Mouse (Mus musculus): ENCODE measurements around the gene B3gnt4. TPM values are rescaled to one million over a fixed set of nuclear protein-coding genes. Genes with fewer than 3 reads are reported as not detected.

Gene B3gnt4
- 1.7 and 2.0 TPM in 2 replicates for polyA plus RNA-seq (2015; fragmentation: Nextera tagmentation; extraction: Ambion mirVana)

DNA sequence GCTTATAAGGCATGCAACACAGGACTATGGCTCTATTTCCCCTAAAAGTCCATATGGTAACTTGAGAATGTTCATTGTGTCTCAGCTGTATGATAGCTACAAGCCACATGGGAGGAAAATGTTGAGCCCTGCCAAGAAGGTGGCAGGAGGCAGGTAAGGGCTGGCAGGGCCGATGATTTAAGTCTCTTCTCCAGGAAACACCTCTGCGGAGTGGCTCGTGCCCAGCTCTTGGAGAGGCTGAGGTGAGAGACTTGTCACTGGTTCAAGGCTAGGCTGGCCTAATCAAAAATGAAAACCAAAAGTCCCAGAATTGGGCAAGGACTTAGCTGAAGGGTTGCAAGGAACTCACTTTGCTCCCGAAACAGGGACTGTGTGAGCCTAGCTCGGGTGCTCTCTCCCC lies at the start of gene B3gnt4:
Gene B3gnt4, plus strand, starts transcription at position 301 of the 400 bp plus-strand sequence.
- Histone ChIP-seq H3K4me3 (peak within 1 kb of the TSS; percentile 65), H3K27me3 (no peaks in the 10 kb centered on the region), H3K9me3 (replicated peaks) (no peaks in the 10 kb centered on the region), H3K9ac (0 out of 2 replicates have a peak within 1 kb of the TSS, but pooled peaks have one; percentile 5), H3K4me2 (peak within 1 kb of the TSS; percentile 86), H3K36me3 (ENCODE audit: poor library complexity, severe bottlenecking) (peaks cover 40% of the 10 kb centered on the region), H3K4me1 (peaks cover 17% of the 10 kb centered on the region), H3K27ac (no peak within 1 kb of the TSS; the same call in 1 of the 2 replicates)
- WGBS, result 92% methylated on average over 5 of the region's 5 CpGs
- no peak for ATAC-seq

DNA sequence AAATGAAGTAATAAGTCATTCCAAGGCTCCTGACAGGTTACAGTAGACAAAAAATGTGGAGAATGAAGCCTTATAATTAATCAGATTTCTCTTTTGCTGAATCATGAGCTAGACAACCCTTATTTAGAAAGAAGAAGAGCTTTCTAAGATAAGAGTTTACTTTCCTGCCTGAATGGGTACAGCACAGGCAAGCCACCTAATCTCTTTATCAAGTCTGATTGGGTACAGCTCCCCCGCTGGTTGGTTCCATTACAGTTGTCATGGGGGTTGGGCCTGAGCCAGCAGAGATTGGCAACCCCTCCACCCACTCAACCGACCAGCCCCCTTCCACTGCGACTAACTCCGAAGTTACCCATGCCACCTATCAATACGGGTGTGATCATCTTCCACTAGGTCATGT lies 48.8 kb upstream of the B3gnt4 start:
- WGBS, result 54% methylated on average over 5 of the region's 5 CpGs
- no peak overlapping the region for H3K9ac ChIP-seq
- no peaks in the 10 kb centered on the region for H3K27me3 ChIP-seq
- H3K36me3 ChIP-seq (ENCODE audit: poor library complexity, severe bottlenecking), result peaks cover 17% of the 10 kb centered on the region
- no peaks in the 10 kb centered on the region for H3K4me1 ChIP-seq
- H3K27ac ChIP-seq, result no peak overlapping the region
- no peaks in the 10 kb centered on the region for H3K9me3 ChIP-seq (replicated peaks)
- no peak for ATAC-seq
- H3K4me2 ChIP-seq, result no peak overlapping the region
- no peak overlapping the region for H3K4me3 ChIP-seq

DNA sequence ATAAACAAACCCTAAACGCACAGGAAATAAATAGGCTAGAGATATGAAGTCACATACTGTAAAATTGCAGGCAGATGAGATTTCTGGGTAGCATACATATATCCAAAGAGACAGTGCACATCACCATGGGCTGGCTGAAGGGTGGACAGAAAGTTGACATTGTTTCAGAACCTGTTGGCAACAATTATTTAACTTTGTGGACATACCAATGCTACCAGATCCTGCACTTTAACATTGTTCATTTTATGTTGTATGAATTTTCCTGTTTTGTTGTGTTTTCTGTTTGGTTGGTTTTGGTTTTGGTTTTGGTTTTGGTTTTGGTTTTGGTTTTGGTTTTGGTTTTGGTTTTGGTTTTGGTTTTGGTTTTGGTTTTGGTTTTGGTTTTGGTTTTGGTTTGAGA lies 45.6 kb upstream of the B3gnt4 start:
- H3K9ac ChIP-seq, result no peak overlapping the region
- H3K9me3 ChIP-seq (replicated peaks), result no peaks in the 10 kb centered on the region
- H3K27ac ChIP-seq, result no peak overlapping the region
- ATAC-seq, result no peak
- H3K4me1 ChIP-seq, result no peaks in the 10 kb centered on the region
- 84% methylated on average over 1 of the region's 1 CpGs for WGBS
- no peak overlapping the region for H3K4me3 ChIP-seq
- no peak overlapping the region for H3K4me2 ChIP-seq
- no peaks in the 10 kb centered on the region for H3K27me3 ChIP-seq
- no peaks in the 10 kb centered on the region for H3K36me3 ChIP-seq (ENCODE audit: poor library complexity, severe bottlenecking)

DNA sequence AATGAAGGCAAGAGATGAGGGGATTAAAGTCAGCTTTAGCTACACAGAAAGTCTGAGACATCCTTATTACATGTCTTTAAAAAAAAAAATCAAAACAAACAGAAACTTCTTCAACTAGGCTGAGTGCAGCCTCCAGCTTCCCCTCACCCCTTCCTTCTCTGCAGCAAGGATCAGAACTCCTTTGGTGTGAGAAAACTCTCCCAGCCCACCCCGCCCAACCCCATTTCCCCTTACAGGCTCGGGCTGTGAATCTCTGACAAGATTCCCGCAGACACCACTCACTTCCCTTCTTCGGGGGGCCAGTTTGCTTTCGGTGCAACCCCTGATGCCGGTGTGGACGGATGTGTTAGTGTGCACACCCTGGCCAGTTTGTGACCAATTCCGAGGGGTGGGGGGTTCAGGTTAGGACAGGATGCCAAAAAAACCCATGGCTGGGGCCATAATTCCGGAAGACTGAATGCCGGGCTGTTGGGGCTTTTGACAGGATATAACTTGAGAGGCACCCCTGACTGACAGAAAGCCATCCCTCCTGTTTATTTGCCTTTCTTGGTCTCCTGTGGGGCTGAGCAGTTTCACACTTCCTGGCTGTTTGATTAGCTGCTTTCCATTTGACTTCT lies 39.4 kb upstream of the B3gnt4 start:
- Histone ChIP-seq H3K9ac (no peak overlapping the region), H3K27me3 (no peaks in the 10 kb centered on the region), H3K9me3 (replicated peaks) (no peaks in the 10 kb centered on the region), H3K4me2 (no peak overlapping the region), H3K27ac (no peak overlapping the region), H3K36me3 (ENCODE audit: poor library complexity, severe bottlenecking) (no peaks in the 10 kb centered on the region), H3K4me1 (no peaks in the 10 kb centered on the region), H3K4me3 (no peak overlapping the region)
- ATAC-seq, result no peak
- 74% methylated on average over 10 of the region's 10 CpGs for WGBS

DNA sequence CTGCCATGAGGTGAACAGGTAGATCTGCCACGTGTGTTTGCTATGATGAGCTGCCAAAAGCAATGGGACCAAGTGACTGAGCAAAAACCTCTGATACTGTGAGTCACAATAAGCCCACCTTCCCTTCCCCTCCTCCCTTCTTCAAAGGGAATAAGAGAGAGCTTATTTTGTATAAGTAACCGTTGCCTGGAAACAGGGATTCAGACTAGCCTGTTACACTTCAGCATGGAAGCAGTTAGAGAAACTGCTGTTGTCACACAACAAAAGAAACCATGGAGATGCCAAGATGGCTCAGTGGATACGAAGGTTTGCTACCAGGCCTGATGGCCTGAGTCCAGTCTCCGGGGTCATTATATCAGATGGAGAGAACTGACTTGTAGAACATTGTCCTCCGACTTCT lies 36.4 kb upstream of the B3gnt4 start:
- no peak for ATAC-seq
- Histone ChIP-seq H3K9ac (no peak overlapping the region), H3K4me1 (no peaks in the 10 kb centered on the region), H3K27me3 (no peaks in the 10 kb centered on the region), H3K36me3 (ENCODE audit: poor library complexity, severe bottlenecking) (no peaks in the 10 kb centered on the region), H3K27ac (no peak overlapping the region), H3K4me3 (no peak overlapping the region), H3K9me3 (replicated peaks) (no peaks in the 10 kb centered on the region), H3K4me2 (no peak overlapping the region)
- 57% methylated on average over 5 of the region's 5 CpGs for WGBS

DNA sequence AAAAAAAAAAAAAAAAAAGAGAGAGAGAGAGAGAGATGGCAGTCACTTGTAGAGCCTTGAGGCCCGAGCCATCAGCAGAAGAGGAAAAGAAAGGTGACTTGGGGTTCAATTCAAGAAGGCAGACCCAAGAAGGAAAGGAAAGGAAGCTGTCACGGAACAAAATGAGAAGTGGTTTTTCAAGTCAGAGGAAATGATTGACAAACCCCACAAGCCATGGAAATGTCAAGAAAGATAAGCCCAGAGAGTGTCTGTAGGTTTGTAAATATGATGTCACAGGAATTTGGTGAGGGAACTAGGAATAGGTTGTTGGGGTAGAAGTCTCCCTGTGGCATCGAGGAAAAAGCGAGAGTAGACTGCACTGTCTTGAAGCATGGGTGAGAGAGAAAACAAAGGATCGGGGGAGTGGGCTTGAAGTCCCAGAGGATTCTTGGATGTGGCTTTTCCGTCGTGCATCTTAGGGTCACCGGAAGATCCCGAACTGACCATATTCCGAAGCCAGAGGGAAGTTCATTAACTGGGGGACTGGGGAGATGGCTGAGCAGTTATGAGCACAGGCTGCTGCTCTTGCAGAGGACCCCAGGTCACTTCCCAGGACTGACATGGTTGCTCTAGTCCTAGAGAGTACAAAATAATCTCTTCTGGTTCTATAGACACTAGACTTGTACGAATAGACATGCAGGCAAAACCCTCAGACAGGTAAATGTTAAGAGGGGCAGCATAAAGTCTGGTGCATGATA lies 22.4 kb upstream of the B3gnt4 start:
- no peaks in the 10 kb centered on the region for H3K36me3 ChIP-seq (ENCODE audit: poor library complexity, severe bottlenecking)
- 87% methylated on average over 11 of the region's 11 CpGs for WGBS

GRCm38 (mm10) chr5:123489112-123489785 lies 21.0 kb upstream of the B3gnt4 start, which contains the start of the genes Lrrc43 and Il31:
TSS of gene Lrrc43 (plus strand) at chr5:123489305.
TSS of gene Il31 (minus strand) at chr5:123489489.
- Histone ChIP-seq H3K9ac (peak within 1 kb of the TSS; percentile 46; the same call in 1 of the 2 replicates), H3K4me1 (peaks cover 10% of the 10 kb centered on the region), H3K4me3 (peak within 1 kb of the TSS; percentile 23), H3K4me2 (peak within 1 kb of the TSS; percentile 60), H3K27ac (no peak within 1 kb of the TSS), H3K36me3 (ENCODE audit: poor library complexity, severe bottlenecking) (no peaks in the 10 kb centered on the region), H3K27me3 (no peaks in the 10 kb centered on the region; the same call in 1 of the 2 replicates), H3K9me3 (replicated peaks) (0 out of 2 replicates have a peak, but pooled peaks cover 6% of the 10 kb centered on the region)
- 0 out of 2 replicates have a peak, but pooled peaks have one; percentile 36 for ATAC-seq
- WGBS, result 8% methylated on average over 25 of the region's 25 CpGs

More for the DNA sequence above, 22.4 kb upstream of the B3gnt4 start:
- Histone ChIP-seq H3K4me3 (no peak overlapping the region), H3K4me2 (no peak overlapping the region), H3K27me3 (no peaks in the 10 kb centered on the region; the same call in 1 of the 2 replicates), H3K9me3 (replicated peaks) (0 out of 2 replicates have a peak, but pooled peaks cover 6% of the 10 kb centered on the region), H3K4me1 (peaks cover 10% of the 10 kb centered on the region), H3K27ac (no peak overlapping the region), H3K9ac (no peak overlapping the region)
- ATAC-seq, result no peak

DNA sequence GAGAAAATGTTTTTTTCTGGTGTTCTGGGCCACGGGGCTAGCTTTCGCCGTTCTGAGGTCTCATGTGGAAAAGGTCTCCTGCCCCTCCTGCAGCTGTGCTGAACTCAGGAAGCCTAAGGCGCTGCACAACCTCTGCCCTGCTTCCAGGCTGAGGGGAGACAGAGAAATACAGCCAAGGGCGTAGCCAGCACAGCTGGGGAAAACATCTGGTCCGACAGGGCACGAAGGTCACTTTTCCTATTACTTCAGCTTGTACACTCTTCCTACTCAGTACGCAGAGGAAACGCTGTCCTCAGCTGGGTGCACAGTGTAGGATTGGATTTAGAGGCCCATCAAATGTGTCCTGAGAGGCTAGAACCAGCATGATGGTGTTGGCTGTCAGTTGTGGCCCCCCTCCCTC lies 20.3 kb upstream of the B3gnt4 start:
- 0 out of 2 replicates have a peak, but pooled peaks cover 6% of the 10 kb centered on the region for H3K9me3 ChIP-seq (replicated peaks)
- ATAC-seq, result no peak
- H3K36me3 ChIP-seq (ENCODE audit: poor library complexity, severe bottlenecking), result no peaks in the 10 kb centered on the region
- no peak overlapping the region for H3K4me2 ChIP-seq
- no peak overlapping the region for H3K9ac ChIP-seq
- H3K4me1 ChIP-seq, result peaks cover 10% of the 10 kb centered on the region
- no peaks in the 10 kb centered on the region; the same call in 1 of the 2 replicates for H3K27me3 ChIP-seq
- H3K27ac ChIP-seq, result no peak overlapping the region
- no peak overlapping the region for H3K4me3 ChIP-seq
- WGBS, result 69% methylated on average over 9 of the region's 9 CpGs

DNA sequence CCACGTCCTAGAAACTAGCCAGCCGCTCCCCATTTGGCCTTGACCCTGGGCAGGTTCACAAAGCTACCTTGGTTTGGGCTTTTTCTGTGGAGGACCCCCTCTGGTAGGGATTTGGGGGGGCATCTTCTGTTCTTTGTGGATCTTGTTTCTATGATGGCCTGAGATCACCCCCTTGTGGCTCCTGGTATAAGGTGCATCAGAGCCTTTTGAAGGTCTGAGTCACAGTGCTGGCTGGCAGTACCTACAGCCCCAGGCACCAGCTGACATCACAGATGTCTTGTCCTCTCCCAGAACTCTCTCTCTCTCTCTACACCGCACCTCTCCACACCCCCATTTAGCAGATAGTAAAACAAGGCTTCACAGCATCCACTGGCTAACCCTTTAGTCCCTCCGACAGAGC lies 10.5 kb upstream of the B3gnt4 start:
- Histone ChIP-seq H3K4me3 (no peak overlapping the region), H3K9me3 (replicated peaks) (no peaks in the 10 kb centered on the region), H3K27ac (no peak overlapping the region), H3K36me3 (ENCODE audit: poor library complexity, severe bottlenecking) (no peaks in the 10 kb centered on the region), H3K4me2 (no peak overlapping the region), H3K9ac (no peak overlapping the region), H3K27me3 (no peaks in the 10 kb centered on the region), H3K4me1 (peaks cover 17% of the 10 kb centered on the region)
- 49% methylated on average over 4 of the region's 4 CpGs for WGBS
- no peak for ATAC-seq

DNA sequence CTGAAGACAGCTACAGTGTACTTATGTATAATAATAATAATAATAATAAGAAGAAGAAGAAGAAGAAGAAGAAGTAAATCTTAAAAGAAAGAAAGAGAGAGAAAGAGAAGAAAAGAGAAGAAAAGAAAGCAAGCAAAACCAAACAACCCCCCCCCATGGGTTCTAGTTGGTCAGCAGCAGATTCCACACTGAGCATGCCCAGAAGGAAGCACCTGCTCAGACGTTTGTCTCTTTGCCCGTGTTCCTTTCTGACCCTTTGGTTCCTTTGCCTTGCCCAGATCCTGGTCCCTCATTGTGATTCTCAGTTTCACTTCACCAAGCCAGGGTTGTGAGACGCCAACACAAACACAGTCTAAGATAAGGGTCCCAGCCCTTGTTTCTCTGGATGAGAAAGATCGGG lies 8.3 kb upstream of the B3gnt4 start:
- Histone ChIP-seq H3K27me3 (no peaks in the 10 kb centered on the region), H3K27ac (no peak overlapping the region), H3K9ac (no peak overlapping the region), H3K9me3 (replicated peaks) (no peaks in the 10 kb centered on the region), H3K4me2 (no peak overlapping the region), H3K4me3 (no peak overlapping the region), H3K36me3 (ENCODE audit: poor library complexity, severe bottlenecking) (no peaks in the 10 kb centered on the region), H3K4me1 (peaks cover 17% of the 10 kb centered on the region)
- ATAC-seq, result no peak
- 84% methylated on average over 4 of the region's 4 CpGs for WGBS

- Histone ChIP-seq H3K27me3 (no peaks in the 10 kb centered on the region), H3K4me1 (peaks cover 24% of the 10 kb centered on the region), H3K27ac (no peak overlapping the region; the same call in 1 of the 2 replicates), H3K4me2 (peak overlapping the region; percentile 86), H3K9ac (peak overlapping the region; percentile 77), H3K36me3 (ENCODE audit: poor library complexity, severe bottlenecking) (peaks cover 27% of the 10 kb centered on the region), H3K4me3 (peak overlapping the region; percentile 65), H3K9me3 (replicated peaks) (no peaks in the 10 kb centered on the region)
- under 1% methylated on average over 58 of the region's 59 CpGs for WGBS
- ATAC-seq, result peak; percentile 92
Measured at GRCm38 (mm10) chr5:123507936-123508723, 2.1 kb upstream of the B3gnt4 start.

Data from forebrain, embryonic 13.5 days (tissue).